Mouse (Mus musculus) hematopoietic multipotent progenitor cell, adult 10-12 weeks (in vitro differentiated cells): ENCODE results near the gene Olfr1222. TPM values are rescaled to one million over a fixed set of nuclear protein-coding genes. Genes with fewer than 3 reads are reported as not detected.

Source experiments
- polyA plus RNA-seq: library from polyadenylated mRNA; stranded (reverse); fragments of >175 nt; gene quantifications from 2 replicates; pipeline ENCODE4 v1.2.3, GENCODE M21; 2012; ENCODE audit warnings: low replicate concordance

Gene Olfr1222
- not detected in 2 replicates for polyA plus RNA-seq

DNA sequence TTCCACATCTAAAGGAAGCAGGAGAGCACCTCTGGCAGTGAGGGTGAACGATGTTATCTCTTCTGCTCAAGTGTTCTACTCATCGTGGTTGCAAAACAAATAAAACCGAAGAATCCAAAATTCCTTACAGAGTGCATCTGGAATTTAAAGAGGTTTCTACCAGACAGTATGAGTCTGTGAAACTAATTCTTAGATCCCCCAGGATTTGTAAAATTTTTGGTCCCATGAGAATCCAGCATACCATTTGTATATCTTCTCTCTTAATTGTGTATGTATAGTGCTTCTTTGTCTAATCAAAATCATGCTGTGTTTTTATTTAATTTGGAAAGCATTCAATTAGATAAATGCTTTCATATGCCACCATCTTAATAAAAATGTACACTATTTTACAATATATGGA lies at the start of gene Olfr1222:
Olfr1222 (minus strand) TSS at position 101 of the 400 bp plus-strand sequence.

DNA sequence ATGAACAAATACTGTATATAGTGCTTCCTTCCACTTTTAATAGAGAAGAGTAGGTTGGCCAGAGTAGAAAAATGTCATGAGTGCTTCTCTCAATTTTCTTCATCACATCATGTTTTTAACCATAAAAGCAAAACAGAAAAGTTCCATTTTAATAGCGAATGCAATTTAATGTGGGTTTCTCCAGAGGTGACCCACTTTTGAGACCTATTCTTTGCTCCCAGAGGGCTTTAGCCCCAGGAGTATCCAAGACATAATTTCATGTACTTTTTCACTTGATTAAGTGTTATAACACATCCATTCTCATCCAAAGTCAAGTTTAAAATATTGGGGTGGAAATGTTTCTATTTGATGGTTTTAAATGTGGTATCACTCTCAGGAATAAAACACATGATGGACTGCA lies 41.7 kb upstream of the Olfr1222 start, which contains the start of gene Olfr1225:
Olfr1225 (minus strand) TSS at position 101 of the 400 bp plus-strand sequence.

DNA sequence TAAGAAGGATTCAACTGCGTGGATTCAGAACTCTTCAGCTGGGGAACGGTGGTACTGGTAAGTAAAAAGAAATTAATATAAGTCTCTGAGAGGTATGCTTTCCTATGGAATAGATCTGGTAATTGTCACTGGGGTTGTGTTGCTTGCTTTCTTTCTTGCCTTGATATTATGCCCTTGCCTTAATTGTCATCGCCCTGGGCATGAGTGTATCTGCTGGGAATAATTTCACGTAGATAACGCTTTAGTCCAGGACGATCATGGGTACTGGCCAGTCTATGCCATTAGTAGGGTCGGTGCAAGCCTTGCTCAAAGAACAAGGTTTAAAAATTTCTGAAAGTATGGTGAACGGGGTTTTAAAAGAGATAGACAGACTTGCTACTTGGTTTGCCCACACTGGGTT lies 31.1 kb upstream of the Olfr1222 start, which contains the start of gene Olfr1224-ps1:
Olfr1224-ps1 (minus strand) TSS at position 101 of the 400 bp plus-strand sequence.

DNA sequence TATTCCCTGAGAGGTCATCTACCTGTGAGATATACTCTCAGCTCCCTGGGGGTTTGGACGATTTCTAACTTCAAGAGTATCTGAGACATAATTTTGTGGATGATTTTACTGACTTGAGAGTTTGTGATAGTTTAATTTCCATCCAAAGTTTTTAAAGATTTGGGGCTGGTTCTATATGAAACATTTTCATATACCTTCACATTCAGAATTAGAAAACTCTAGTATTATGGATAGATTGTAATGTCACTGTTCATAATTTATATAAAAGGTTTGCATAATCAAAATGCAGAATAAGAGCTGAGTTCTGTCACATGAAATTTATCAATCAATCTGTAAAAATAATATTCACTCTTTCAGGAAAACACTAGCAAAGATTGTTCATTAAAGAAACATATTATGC lies 18.6 kb upstream of the Olfr1222 start, which contains the start of gene Olfr1223:
Olfr1223 (minus strand) TSS at position 101 of the 400 bp plus-strand sequence.

DNA sequence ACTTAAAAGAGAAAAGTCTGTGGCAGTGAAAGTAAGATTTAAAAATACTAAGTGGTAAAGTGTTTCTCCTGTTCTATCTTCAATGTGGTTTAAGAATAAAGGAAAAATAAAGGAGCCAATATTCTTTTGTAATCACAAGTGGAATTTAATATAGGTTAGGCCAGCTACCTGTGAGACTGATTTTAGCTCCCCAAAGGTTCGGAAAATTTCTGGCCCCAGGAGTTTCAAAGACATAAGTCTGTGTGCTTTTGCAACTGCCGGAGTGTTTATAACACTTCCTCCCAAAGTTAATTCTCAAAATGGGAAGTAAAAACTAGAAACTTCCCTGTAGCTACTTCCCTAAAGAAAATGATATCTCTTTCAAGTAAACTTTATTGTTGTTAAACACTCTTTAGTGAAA lies 15.7 kb downstream of the Olfr1222 start, which contains the start of gene Olfr1221:
Olfr1221 (minus strand) TSS at position 101 of the 400 bp plus-strand sequence.

DNA sequence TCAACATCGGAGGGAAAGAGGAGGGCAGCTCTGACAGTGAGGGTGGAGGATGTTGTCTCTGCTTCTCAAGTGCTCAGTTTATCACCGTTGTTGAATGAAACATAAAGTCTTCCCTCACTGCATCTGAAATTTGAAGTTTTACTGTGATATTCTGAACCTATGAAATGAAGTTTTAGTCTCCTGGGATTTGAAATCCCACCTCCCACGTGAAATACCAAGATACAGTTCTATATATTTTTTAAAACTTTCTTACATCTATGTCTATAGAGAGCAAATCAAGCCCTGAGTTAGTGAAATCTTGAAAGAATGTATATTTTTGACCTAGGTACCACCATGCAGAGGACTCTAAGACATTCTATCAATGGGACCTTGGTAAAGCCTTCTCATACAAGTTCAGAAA lies 26.1 kb downstream of the Olfr1222 start, which contains the start of gene Olfr1220:
Olfr1220 (minus strand) TSS at position 101 of the 400 bp plus-strand sequence.

DNA sequence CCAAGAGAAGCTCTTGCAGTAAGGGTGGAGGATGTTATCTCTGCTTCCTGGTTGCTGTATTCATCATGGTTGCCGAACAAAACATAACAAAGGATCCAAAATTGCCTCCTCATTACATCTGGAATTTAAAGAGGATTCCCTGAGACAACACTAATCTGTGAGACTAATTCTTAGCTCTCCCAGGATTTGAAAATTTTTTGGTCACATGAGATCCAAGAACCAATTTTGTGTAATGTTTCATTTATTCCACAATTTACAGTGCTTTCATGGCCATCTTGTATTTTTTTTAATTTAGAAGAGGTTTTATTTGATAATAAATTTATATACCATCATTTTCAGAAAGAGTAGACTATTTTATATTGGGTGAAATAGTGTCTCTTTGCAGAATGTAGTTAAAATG lies 49.4 kb downstream of the Olfr1222 start, which contains the start of gene Olfr1219:
Olfr1219 (minus strand) TSS at position 101 of the 400 bp plus-strand sequence.

Other genes starting within 250 kb of the Olfr1222 start
- gene Olfr1208, start 230.7 kb downstream of the Olfr1222 start, polyA plus RNA-seq: not detected in 2 replicates
- gene Olfr1209, start 217.9 kb downstream of the Olfr1222 start, polyA plus RNA-seq: not detected in 2 replicates
- gene Olfr1211, start 194.9 kb downstream of the Olfr1222 start, polyA plus RNA-seq: 0.03 TPM in 1 of 2 replicates, not detected in the other
- not detected in 2 replicates for gene Olfr1212, start 179.1 kb downstream of the Olfr1222 start, polyA plus RNA-seq
- gene Gm13762, start 152.8 kb downstream of the Olfr1222 start, polyA plus RNA-seq: not detected in 2 replicates
- not detected in 2 replicates for gene Olfr1214, start 140.4 kb downstream of the Olfr1222 start, polyA plus RNA-seq
- not detected in 2 replicates for gene Olfr1215, start 126.1 kb downstream of the Olfr1222 start, polyA plus RNA-seq
- gene Olfr1216, start 114.7 kb downstream of the Olfr1222 start, polyA plus RNA-seq: not detected in 2 replicates
- not detected in 2 replicates for gene Olfr1217, start 101.0 kb downstream of the Olfr1222 start, polyA plus RNA-seq
- gene Olfr1218, start 71.9 kb downstream of the Olfr1222 start, polyA plus RNA-seq: not detected in 2 replicates
- gene Olfr1219, start 49.5 kb downstream of the Olfr1222 start, polyA plus RNA-seq: not detected in 2 replicates
- gene Olfr1220, start 26.2 kb downstream of the Olfr1222 start, polyA plus RNA-seq: not detected in 2 replicates
- not detected in 2 replicates for gene Olfr1221, start 15.8 kb downstream of the Olfr1222 start, polyA plus RNA-seq
- gene Olfr1223, start 18.5 kb upstream of the Olfr1222 start, polyA plus RNA-seq: not detected in 2 replicates
- gene Olfr1224-ps1, start 31.0 kb upstream of the Olfr1222 start, polyA plus RNA-seq: not detected in 2 replicates
- gene Olfr1225, start 41.6 kb upstream of the Olfr1222 start, polyA plus RNA-seq: not detected in 2 replicates
- gene Olfr1226, start 67.0 kb upstream of the Olfr1222 start, polyA plus RNA-seq: not detected in 2 replicates
- gene Olfr1228, start 121.0 kb upstream of the Olfr1222 start, polyA plus RNA-seq: not detected in 2 replicates
- gene Olfr1229, start 155.0 kb upstream of the Olfr1222 start, polyA plus RNA-seq: not detected in 2 replicates
- not detected in 2 replicates for gene Olfr1230, start 164.2 kb upstream of the Olfr1222 start, polyA plus RNA-seq
- gene Olfr1231, start 174.0 kb upstream of the Olfr1222 start, polyA plus RNA-seq: not detected in 2 replicates
- gene Olfr1232, start 196.6 kb upstream of the Olfr1222 start, polyA plus RNA-seq: not detected in 2 replicates
- not detected in 2 replicates for gene Olfr1233, start 209.3 kb upstream of the Olfr1222 start, polyA plus RNA-seq
- not detected in 2 replicates for gene Olfr1234, start 231.8 kb upstream of the Olfr1222 start, polyA plus RNA-seq